Mouse (Mus musculus) gastrocnemius, adult 8-10 months (tissue): ENCODE results near the gene Mfsd2a. TPM values are rescaled to one million over a fixed set of nuclear protein-coding genes. Genes with fewer than 3 reads are reported as not detected.

Experiments
- DNase-seq, 2 experiments: peaks; one replicate each; pipeline ENCODE4 v3.0.0; 2022; ENCODE audit warnings: low spot score in 2 of 2
- total RNA-seq, 4 experiments: library from RNA; stranded (reverse); gene quantifications; 2 replicates each; pipeline ENCODE4 v1.2.4; 2022

Mfsd2a gene
- total RNA-seq, 4 experiments from 2014 or later = not detected

DNA sequence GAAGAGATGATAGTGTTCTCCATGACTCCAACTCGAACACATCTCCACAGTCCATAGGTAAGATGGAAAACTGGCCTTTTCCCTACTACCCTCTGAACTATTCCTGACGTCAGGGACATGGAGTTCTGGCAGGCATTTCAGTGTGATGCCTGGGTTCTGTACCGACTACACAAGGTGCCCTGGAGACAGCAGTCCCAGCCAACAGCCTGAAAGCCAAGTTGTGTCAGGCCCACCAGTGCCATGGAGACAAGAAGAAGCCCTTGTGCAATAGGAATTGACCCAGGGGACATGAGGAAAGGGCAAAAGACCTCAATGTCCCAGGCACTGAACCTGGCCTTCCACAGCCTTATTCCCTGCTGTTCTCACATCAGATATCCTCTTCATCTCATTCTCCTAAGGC, 18.8 kb upstream of the Mfsd2a start:
- DNase-seq = no peak

DNA sequence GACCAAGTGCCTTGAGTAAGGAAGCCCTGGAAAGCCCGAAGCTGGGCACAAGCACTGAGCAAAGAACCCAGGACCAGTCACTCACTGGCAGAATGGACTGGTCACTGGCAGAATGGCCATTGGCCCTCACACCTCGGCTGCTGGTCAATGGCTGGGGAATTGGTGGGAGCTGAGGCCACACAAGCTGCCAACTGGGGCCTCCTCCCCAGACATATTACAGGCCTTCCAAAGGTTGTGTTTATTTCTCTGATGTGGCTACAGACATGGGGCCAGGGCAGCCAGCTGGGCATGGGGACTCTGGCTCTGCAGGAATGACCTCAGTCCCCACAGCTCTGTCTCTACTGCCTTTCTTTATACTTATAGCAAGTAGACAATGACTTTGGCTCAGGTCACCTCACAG, 17.9 kb upstream of the Mfsd2a start:
- DNase-seq = no peak

DNA sequence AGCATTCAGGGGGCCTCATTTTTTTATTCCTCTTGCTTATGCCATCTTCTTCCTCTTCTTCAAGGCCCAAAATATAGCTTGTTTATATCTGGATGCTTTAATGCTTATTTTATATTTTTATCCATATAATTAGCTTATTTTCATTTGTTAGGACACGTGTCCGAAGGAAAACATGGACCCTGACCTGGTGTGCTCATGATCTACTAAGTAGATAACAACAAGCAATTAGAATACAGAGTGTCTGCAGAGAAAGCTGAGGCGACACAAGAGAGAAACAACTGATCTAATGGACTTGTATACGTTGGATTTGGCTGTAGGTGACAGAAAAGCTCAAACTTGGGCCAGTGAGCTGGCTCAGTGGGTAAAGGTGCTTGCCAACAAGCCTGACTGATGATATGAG, 15.9 kb upstream of the Mfsd2a start:
- DNase-seq = no peak

DNA sequence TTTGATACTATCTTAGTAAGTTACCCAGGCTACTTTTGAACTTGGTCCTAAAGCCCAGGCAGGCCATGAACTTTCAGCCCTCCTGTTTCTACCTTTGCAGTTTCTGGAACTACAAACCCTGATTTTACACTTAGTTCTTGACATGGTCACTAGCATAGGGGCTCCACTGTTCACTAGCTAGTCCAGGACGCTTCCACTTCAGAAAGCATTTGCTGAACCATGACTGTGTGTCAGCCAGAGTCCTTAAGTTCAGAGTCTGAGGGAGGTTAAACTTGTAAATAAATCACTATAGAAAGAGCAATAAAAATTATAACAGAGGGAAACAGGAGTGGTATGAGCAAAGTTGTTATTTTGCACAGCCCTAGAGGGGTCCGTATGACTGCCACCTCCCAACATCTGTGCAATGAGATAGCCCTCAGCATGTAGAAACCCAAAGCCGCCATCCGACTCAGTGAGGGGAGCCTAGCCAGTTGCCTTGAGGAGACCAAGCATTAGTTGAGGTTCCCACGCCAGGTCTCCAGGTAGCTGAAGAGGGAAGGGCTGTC, 14.1 kb upstream of the Mfsd2a start:
- DNase-seq = no peak

DNA sequence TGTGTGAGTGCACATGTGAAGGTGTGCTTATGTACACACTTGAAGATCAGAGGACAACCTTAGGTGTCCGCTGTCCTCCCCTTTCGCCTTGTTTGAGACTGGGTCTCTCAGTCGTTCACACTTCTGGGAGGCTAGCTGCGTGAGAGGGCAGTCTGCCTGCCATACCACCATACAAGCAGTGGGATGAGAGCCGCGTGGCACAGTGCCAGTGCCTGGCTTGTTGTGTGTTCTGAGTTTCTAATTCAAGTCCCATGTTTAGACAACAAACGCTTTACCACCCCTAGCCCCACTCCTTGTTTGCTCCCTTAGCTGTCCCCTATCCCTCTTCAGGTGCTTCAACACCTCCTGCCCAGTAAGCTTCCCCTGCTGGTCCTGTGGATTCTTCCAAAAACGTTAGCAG, 11.1 kb upstream of the Mfsd2a start:
- DNase-seq = no peak

DNA sequence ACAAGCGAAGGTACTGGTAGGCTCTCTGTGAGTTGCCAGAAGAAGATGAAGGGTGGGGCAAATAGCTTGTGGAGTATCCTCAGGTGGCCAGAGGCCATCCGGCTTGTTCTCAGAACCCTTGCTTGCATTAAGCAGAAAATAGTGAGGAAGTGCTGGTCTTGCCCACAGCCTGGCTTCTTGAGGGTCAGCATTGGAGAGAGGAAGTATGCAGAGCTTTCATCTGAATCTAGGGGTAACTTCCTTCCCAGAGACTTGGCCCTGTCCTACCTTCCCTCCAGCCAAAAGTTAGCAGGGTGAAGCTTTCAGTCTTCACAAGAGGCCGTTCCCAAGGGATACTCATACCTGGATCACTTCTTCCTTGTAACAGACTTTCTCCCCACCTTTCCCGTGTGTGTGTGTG, 10.7 kb upstream of the Mfsd2a start:
- DNase-seq = no peak

DNA sequence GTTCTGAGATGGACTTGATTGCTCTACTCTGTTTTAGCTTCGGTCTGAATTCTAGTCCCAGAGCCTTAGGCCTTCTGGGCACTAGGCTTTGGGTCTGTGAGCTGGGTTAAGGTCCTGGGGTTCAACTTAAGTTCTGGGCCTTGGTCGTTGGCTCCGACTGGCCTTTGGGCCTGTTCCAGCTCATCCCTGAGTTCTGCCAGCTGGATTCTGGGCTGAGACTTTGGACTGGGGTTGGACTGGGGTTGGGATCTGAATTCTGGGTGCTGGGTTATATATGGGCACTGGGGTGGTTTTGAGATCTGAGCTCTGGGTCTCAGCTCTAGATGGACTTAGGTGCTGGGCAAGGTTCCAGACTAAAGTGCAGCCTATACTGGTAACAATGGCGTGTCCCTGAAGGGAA, 10.2 kb upstream of the Mfsd2a start:
- DNase-seq = no peak

DNA sequence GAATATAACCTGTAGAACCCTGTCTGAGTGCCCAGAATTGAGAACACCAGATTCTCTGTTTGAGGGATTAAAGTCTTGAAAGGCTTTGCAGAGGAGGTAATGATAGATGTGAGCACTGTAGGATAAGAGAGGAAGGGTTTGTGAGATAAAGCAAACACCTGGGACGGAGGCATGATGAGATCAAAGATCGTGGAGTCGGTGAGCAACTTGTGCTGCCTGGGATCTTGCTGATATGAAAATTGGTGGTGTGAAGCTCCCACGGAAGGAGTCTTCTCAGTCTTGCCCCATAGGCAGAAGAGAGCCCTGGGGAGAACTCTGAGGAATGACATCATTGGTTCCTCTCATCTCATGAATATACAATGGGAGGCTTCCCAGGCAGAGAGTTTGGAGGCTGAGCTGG, 7.1 kb upstream of the Mfsd2a start:
- DNase-seq = no peak

DNA sequence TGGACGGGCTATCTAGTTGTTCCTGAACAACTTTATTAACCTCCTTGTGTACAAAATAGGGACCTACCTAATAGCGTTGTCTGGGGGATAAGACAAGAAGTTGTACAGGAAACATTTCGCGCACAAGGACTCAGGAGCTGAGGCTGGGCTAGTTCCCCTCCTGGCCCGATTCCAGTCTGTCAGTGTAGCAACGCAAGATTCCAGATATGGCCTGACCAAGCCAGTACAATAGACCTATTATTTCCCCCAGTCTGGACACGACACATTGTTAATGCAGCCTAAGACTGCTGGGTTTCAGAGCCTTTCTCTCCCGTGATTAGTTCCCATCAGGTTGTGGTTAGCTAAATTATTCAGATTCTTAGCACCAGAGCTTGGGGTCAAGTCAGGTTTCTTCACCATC, 1.8 kb upstream of the Mfsd2a start:
- no peak for DNase-seq

DNA sequence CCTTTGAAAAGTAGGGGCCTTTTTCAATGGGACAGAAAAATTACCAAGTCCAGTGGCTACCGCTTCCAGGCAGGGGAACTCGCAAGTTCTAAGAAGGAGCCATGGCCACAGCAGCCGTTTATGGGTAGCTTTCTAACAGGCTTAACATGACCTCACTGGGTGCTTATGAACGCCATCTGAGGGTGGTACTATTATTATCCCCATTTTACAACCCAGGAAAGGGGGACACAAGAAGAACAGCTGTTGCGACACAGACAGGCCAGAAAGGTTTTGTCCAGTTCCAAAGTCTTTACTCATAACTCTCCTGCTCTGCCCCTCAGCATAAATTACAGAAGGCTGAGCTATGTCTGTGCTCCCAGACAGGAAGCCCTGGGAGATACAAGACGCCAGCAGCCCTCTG, 601 bp upstream of the Mfsd2a start:
- no peak for DNase-seq

DNA sequence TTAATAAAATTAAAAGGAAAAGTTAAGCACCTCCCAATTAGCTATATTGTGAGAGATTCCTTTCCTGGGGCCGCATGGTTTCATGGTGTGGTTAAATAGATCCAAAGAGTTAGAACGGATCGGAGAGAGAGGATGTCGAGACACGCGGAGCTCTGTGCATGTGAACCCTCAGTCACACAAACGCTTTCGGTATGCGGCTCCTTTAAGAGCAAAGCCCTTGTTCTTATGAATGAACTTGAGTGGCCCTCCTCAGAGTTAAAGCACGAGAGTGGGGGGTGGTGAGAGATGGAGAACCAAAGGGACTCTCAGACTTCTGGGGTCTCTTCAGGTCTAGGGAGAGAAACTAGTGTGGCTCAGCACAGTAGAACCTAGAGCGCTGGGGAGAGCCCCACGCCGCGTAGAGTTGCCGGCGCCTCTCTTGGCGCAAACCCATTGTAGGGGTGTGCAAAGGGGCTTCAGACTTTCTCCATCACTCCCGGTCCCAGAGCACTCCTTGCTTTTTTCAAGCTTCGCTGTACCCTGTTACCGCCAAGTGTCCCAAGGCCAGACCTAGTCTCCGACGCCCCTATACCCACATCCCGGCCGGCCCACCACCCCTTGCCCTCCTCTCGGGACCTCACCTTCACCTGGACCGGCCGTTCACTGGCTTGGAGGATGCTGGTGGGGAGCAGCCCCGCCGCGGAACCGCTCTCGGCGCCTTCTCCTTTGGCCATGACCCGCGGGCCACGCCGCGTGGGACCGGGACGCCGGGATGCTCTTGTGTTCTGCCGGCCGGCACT, 478 bp downstream of the Mfsd2a start:
- DNase-seq = no peak

DNA sequence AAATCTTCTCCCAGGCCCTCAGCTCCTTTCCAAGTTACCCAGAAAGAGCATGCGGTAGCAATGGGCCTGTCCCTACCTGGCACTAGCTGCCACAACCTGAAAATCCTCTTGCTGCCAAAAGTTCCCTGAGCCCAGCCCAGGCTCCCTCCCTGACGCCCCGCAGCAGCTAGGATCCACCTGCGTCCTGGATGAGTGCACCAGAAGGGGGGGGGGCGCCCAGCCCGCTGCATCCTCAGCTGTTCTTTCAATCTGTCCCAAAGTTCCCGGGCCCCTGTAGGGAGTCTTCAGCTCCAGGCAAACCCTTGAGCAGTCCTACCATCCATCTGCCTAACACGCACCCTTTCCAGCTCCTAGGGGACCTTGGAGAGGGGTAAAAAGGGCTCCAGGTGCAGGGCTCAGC, 1.2 kb downstream of the Mfsd2a start:
- DNase-seq = no peak

DNA sequence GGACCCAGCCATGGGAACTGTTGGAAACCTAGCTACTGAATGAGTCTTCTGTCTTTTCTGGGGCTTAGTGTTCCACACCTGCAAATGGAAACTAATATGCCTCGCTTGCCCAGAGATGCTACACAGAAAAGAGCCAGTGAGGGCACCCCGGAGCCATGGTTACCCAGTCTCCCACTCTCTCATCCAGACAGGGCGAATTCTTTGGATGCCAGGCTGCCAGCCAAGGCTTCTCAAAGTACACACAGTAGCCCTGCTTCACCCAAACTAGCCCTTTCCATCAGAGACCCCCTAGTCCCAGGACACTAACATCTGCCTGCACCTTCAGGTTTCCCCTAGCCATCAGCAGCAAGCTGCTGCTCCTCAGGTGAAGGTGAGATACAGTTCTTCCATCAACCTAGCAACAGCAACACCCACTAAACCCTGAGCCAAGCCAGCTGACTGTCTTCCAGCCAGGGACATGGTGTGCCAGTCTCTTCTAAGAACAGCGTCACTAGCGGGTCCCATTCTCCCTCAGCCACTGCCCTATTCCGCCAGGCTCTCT, 2.4 kb downstream of the Mfsd2a start:
- DNase-seq = no peak

DNA sequence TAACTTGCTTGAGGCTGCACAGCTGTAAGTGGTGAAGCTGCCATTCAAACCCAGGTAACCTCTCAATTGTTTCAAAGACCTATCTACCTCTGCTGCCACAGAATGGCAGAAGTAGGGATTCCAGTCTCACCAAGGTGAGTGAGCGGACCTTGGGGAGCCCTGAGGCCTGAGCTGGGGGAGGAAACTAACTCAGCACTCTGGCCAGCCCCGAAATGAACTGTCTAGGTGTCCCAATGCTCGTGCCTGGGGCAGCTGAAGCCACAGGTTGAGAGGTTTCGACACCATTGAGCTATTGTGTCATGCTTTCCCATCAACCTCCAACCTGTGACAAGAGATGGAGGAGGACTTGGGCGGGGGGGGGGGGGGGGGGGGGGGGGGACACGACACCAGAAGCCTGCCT, 4.7 kb downstream of the Mfsd2a start:
- no peak for DNase-seq

DNA sequence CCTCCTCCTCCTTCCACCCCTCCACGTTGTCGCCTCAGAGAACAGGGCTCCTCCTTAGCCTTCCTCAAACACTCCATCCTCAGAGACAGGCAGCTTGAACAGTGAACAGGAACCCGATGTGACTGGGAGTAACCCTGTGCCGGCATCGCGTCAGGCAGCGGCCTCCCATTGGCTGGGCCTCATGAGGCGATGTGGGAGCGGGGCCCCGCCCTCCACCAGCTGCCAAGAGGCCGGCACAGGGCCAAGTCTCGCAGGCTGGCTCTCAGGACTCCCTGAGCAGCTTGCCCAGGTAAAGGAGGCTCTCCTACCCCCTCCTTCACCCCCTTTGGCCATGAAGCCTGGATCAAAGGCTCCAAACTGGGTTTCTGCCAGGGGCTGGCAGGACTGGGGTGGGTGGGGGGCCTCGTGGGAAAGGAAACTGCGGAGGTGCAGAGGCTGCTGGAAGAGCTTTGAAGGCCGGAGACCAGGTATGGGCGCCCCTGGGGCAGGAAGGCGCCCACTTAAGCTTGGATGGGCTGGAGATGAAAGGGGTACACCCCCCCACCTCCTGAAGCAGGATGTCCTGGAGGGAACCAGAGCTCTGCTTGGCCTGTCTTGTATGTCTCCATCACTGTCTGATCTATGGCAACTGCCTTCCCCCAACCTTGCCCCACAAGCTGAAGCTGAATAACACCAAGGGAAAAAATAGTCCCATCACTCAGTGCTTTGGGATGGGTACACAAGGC, 5.4 kb downstream of the Mfsd2a start:
- DNase-seq = peak in 1 of 2 experiments; percentile 28

DNA sequence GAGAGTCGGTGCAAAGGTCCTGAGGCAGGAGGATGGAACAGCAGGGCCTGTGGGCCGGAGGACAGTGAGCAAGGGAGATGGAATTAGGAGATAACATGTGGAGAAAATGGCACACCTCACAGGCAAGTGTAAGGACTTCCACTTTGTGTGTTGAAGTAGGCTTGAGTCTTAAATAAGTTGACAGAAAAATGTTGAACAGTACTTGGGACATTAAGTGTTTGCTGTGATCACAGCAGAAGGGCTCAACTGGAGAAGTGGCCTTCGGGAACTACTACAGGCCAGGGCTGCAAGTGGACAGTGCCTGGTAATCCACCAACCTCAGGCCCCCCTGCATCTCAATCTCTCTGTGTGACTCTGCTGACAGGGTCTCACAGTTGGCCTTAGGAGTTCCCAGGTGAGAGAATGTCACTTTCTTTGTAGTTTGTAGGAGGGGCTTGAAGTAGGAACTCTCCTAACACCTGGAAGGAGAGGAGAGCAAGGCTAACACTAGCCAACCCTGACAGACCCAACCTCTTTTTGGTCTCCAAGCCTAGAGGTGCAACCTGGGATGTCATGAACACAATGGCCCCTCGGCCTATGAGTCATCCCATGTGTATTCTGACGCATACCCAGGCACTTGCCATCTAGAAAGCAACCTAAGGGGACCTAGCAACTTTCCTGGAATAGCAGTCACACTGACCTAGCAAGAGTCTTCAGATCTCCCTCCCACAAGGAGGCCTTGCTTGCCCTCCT, 6.1 kb downstream of the Mfsd2a start:
- DNase-seq = no peak

DNA sequence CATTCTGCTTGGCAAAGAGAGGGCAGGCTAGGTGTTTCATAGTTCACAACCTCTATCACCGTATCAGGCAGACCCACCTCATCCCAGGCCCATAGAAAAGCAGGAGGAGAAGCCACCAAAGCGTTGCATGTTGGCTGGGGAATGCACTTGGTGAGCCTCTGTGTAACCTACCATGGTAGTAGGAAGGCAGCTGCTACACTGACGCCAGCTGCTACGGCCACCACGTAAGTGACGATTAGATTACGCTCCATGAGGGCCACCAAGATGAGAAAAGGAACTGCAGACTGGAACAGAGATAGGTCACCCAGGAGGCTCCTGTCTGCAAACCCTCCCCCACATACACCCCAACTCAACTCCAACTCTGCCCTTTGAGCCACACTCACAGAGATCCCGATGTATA, 11.9 kb downstream of the Mfsd2a start:
- DNase-seq = no peak

DNA sequence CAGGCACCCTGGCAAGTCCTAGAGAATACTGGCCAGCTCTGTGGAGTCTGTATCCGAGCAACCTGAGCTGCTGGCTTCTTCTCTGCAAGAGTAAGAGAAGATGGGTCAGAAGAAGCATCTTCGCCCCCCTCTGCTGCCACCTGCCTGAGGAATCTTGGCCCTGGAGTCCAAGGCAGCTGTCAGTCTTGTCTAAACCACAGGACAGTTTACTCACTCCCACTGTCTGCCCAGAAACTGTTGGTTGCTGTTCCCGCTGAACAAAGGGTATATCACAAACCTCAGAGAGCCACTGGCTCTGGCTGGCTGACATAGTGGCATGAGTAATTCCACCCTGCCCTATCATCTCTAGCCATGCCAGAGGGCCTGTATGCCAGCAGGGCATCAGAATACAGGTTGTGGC, 13.8 kb downstream of the Mfsd2a start:
- DNase-seq = no peak

DNA sequence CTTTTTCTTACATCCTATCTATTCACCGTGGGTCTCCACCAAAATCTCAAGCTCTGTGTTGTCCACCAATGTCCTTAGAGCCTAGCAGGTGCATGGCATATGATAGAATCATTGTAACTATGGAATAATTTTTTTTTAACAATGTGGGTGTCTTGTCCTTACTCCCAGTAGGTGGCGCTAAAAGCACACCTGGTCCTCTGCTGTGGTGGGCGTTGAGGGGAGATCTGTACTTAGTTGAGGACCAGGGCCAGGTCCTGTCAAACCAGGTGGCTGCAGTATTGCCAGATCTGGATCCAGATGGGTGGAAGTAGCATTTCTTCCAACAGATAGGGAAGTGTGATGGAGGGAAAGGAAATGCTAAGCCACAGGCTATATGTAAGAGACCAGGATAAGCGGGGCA, 16.6 kb downstream of the Mfsd2a start:
- DNase-seq = no peak

DNA sequence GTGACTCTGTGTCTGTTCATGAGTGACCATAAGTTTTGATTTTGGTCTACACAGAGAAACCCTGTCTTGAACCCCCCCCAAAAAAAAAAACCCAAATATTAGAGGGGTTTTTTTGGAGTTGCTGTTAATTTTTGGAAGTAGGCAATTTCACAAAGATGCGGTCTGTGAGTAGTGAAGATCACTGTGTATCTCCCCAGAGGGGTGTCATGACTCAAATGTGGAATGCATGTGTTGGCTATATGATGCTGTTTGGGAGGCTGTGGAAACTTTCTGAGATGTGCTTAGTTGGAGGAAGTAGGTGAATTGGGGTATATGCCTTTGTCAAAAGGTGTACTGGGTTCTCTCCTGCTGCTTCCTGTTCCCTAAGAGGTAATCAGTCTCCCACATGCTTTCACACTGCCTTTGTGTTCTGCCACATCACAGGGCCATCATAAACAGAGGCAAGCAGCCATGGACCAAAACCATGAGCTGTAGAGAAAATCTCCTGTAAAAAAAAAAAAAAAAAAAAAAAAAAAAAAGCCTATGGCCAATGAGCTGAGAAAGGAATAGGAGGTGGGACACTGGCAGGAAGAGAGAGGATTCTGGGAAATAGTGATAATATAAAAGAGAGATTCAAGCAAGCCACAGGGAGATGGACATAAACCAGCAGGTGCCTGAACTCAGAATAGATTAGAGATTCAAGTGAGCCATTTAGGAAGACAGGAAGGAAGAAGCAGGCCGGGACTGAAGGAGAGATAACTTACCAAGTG, 21.8 kb downstream of the Mfsd2a start:
- DNase-seq = no peak

DNA sequence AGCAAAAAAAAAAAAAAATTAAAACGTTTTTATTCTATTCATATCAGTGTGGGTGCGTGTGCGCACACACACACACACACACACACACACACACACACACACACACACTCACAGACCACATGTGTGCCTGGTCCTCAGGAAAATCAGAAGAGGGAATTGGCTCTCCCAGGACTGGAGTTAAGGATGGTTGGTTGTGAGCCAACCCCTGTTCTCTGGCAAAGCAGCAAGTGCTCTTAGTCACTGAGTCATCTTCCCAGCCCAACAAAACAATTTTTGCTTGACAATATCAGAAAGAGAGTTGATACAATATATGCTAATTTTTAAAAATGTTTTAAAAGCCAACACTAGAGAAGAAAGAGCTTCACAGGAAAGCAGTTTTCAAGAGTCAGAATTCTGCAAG, 23.5 kb downstream of the Mfsd2a start:
- DNase-seq = no peak
